Mouse (Mus musculus) layer of hippocampus, adult 11-12 months (tissue): ENCODE results near the gene Tcstv3.
"Not testable (repeated sequence)": the region's sequence is repeated elsewhere in the genome, so short reads cannot be mapped to it uniquely, and the experiment has no call there.

ENCODE experiments used
- DNase-seq: peaks from one replicate; pipeline ENCODE4 v3.0.0; 2022; ENCODE audit warnings: low spot score

The Tcstv3 gene

DNA sequence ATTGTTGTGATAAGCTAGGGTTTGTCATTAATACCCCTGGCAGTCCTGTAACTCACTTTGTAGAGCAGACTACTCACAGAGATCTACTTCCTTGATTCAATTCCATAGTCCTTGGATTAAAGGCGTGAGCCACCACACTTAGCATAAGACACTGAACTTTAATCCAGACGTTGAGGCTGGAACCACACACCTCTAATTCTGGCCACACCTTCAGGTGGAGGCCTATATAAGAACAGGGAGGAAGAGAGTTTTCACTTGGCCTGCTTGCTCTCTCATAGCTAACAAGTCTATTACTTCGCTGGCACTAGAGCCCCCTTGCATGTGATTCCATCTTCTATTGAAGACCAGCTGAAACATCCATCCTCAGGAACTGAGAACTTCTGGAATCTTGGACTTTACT lies at the start of gene Tcstv3:
TSS of gene Tcstv3 (plus strand) at position 301 of the 400 bp plus-strand sequence.
- DNase-seq, result not testable (repeated sequence)

DNA sequence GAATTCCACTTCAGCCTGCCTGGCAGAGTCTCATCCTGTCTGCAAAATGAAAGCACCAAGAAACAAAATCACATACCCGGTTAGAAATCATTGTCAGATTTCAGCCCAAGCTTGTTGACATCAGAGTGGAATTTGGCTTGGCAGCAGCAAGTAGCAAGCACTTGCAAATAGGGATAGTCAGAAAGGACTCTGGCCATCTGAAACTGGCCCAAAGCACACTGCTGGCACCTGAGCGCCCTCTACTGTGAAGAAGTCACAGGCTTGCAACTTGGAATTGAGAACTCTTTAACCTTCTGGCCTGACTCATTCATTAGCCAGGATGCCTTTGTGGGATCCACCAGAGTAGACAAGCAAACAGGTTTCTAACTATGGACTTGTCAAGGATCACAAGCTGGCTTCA lies 38.8 kb upstream of the Tcstv3 start:
- DNase-seq, result not testable (repeated sequence)

DNA sequence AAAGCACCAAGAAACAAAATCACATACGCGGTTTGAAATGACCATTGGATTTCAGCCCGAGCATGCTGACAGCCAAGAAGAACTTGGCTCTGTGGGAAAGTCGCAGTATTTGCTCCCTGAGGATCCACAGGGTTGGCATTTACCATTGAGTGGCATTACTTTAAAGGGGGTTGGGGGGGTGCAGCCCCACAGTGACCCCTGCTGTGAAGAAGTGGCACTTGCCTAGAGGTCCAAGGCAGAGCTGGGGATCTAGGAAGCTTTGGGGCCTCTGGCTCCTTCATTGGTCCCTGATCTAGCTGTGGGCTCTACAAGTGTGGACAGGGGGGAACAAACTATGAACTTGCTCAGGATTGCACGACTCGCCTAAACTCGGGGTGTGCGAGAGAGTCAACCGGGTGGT lies 37.9 kb upstream of the Tcstv3 start:
- DNase-seq, result no peak

DNA sequence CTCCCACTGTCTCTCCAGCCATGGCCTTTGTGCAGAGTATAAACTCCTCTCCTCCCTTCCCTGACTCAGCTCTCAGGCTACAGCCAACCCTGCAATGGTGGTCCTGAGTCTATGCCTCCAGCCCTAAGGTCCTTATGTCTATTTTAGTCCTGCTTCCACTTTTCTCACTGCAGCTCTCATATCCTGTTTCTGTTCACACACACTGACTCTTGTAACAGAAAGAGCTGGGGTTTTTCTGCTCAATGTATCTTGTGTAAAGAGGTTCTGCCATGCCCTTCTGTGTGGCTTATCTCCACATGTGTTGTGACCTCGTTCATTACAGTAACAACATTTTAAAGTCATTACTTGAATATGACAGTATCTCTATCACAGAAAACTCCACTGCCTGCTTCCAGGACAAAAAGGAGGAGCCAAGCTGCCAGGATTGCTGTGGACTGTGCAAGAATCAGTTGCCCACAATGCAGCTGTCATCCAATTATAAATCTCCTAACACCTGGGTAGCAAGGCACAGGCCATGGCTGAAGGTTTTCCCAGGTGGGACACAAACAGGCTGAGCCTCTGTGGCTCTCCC lies 17.3 kb upstream of the Tcstv3 start:
- DNase-seq, result no peak

DNA sequence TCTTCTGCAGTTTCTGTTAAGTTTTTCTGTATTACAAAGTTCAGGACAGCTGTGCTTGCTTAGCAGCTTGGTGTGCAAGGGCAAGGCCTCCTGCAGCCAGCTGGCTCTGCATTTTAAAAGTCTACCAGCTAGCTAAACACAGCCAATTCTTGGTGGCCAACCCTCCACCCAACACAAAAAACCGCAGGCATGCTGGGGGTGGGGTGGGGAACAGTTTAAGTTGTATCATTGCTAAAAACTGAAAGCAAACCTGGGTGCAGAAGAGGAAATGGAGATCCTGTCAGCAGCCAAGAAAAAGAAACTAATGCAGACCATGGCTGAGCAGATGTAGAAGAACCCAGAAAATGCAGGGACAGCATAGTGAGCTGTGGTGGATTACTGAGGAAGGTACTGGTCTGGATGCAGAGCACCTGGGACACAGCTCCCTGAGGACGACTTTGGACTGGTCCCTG lies 16.7 kb upstream of the Tcstv3 start, which contains the start of gene BC147527:
TSS of gene BC147527 (plus strand) at position 402 of the 452 bp plus-strand sequence.
- no peak for DNase-seq

DNA sequence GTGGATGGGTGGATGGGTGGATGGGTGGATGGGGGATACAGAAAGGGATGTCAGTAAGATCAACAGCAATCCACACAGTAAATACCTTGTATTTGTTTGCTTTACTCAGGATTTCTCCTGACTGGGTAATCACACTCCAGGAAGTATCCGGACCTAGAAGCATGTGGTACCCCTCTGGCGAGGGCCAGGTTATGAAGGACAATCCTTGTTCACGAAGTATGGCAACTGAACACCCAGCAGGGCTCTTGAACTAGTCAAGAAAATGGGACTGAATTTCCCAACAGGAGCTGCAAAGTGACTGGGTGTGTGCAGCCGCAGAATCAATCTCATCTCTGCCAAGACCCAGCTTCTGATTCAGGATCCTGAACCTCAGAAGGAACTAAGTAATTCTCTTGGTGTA lies 15.8 kb upstream of the Tcstv3 start:
- no peak for DNase-seq

DNA sequence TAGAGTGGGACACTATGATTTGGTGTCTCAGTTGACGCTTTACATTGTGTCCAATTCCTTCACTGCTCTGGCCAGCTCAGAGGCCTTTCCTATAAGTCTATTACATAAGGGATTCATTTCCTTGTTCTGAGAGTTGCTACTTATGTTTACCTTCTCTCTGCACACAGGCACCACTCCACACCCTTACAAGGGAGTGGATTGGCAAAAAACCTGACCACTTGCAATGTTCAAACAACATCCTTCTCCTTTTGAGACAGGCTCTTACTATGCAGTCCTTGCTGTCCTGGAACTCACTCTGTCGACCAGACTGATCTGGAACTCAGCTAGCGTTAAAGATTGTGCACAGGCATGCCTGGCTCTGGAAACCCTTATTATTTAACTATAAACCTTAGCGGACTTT lies 5.9 kb upstream of the Tcstv3 start:
- no peak for DNase-seq

DNA sequence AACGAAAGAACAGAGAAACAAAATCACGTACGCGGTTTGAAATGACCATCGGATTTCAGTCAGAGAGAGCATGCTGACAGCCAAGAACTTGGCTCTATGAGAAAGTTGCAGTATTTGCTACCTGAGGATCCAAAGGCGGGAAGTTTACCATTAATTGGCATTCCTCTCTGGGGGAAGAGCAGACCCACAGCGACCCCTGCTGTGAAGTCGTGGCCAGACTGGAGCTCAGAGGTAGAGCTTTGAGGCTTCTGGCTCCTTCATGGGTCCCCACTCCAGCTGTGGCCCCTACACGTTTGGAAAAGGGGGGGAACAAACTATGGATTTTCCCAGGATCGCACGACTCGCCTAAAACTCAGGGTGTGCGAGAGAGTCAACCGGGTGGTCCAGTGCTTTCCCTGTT lies 3.1 kb upstream of the Tcstv3 start:
- DNase-seq, result no peak

DNA sequence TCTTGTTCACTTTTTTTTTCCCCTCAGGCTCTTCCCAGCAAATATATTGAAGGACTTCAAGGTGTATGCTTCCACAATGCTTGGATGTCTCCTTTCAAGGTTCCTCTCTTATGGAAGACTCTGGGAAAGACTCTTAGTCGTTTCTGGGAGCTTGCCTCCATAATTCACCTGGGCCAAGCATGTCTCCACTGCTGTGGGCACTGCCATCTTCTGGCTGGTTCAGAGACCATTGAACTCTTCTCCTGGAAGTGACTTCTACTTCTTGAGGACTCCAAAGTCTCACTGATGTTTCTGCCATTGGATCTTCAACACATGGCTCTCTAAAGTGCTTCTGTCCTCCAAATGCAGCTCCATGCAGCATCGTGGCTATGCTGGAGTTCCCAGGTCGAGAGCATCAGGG lies 3.5 kb downstream of the Tcstv3 start:
- no peak for DNase-seq

DNA sequence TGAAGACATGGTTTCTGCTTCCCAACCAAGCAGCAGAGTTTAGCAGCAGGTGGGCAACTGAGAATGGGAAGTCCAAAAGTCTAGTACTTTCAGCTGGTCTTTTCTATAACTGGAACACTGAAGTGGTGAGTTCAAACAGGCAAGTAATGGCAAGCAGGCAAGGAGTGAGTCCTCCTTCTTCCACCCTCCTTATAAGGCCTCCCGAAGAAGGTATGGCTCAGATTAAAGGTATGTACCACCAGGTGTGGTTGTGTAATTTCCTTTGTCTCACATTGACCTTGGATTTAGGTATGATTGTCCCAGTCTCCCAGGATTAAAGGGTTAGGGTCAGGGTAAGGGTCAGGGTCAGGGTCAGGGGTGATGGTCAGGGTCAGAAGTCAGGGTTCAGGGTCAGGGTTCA lies 4.0 kb downstream of the Tcstv3 start:
- DNase-seq, result no peak
